ENCODE assay signal across 27 mouse cellular contexts in the genomic region with DNA sequence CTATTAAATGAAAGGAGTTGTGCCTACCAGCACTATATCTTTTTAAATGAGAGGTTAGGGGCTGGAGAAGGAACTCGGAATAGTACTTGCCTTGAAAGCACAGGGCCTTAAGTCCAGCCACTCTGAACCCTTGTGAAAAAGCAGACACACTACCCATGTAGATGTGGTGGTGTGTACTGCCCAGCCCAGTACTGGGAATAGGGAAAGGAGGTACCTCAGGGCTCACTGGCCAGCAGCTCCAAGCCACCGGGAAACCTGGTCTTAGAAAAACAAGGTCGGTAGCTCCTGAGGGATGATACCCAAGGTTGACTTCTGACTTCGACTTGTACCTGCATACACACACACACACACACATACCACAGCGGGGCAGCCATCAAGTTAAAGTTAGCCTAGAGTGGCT.
A peak's percentile ranks its signal among the peaks of the same experiment; 100 is the strongest.
DNase-seq lines count a peak whose midpoint lies in the region; ATAC-seq and TF ChIP-seq lines count a peak whose summit lies in the region.
"Had no signal": no experiment of that assay in that cellular context is flagged by ENCODE, and none has a peak within 500 bp of the region (broad histone marks: within the 10 kb centered on the region; RNA-seq: fewer than 3 reads in every experiment).

No protein-coding gene starts in this region.

- no peak for TF ChIP-seq CTCF in layer of hippocampus, adult 2 months (conservative IDR thresholded peaks at IDR 0.05)
- no peak for TF ChIP-seq CTCF in midbrain, postnatal 0 days (IDR thresholded peaks at IDR 0.05)

- no peaks in the 10 kb centered on the region for H3K36me3 ChIP-seq in forebrain, embryonic 15.5 days
- no peaks in the 10 kb centered on the region for H3K36me3 ChIP-seq in forebrain, embryonic 12.5 days (replicated peaks)
- peaks cover 12% of the 10 kb centered on the region; the same call in 1 of the 2 replicates for H3K36me3 ChIP-seq in midbrain, postnatal 0 days (ENCODE audit: insufficient read depth, low read length)
- peaks cover 8% of the 10 kb centered on the region for H3K36me3 ChIP-seq in midbrain, embryonic 13.5 days
- H3K36me3 ChIP-seq: embryonic facial prominence, embryonic 15.5 days had no signal

- peaks cover 28% of the 10 kb centered on the region for H3K4me1 ChIP-seq in forebrain, embryonic 15.5 days
- H3K4me1 ChIP-seq in forebrain, embryonic 12.5 days = peaks cover 4% of the 10 kb centered on the region; the same call in 1 of the 2 replicates
- H3K4me1 ChIP-seq in midbrain, postnatal 0 days (ENCODE audit: insufficient read depth, low read length) = 0 out of 2 replicates have a peak, but pooled peaks cover 4% of the 10 kb centered on the region
- peaks cover 10% of the 10 kb centered on the region; the same call in 1 of the 2 replicates for H3K4me1 ChIP-seq in midbrain, embryonic 13.5 days (replicated peaks)
- H3K4me1 ChIP-seq: embryonic facial prominence, embryonic 10.5 days; hindbrain, embryonic 10.5 days; megakaryocyte, embryonic 14.5 days had no signal

- no peak for DNase-seq in layer of hippocampus, adult 2 months (ENCODE audit: low spot score in 2 of 2)
- no peak for DNase-seq in layer of hippocampus, postnatal 14 days (ENCODE audit: low spot score in 2 of 2)
- no peak for DNase-seq in midbrain, postnatal 0 days (ENCODE audit: low spot score)
- DNase-seq in gastrocnemius, postnatal 4 days (ENCODE audit: low spot score in 2 of 2) = no peak
- no peak for DNase-seq in T-cell, adult 2 months (ENCODE audit: low spot score)
- DNase-seq: adrenal gland, postnatal 10 days; cerebellum, adult 8-10 months; cerebellum, postnatal 25 days; gastrocnemius, postnatal 36 days; heart, postnatal 14 days; kidney, adult 2 months; kidney, postnatal 4 days; lung, postnatal 36 days; right cerebral cortex, postnatal 4 days; thymus, adult 2 months; thymus, postnatal 36 days had no signal

- no peaks in the 10 kb centered on the region for H3K27me3 ChIP-seq in forebrain, embryonic 15.5 days
- peaks cover 24% of the 10 kb centered on the region for H3K27me3 ChIP-seq in forebrain, embryonic 12.5 days
- H3K27me3 ChIP-seq in midbrain, postnatal 0 days (ENCODE audit: insufficient read depth, low read length) = no peaks in the 10 kb centered on the region
- no peaks in the 10 kb centered on the region for H3K27me3 ChIP-seq in midbrain, embryonic 13.5 days
- H3K27me3 ChIP-seq: CH12.LX; embryonic facial prominence, embryonic 15.5 days; hindbrain, embryonic 15.5 days; megakaryocyte, embryonic 14.5 days; neural tube, embryonic 13.5 days had no signal

- peak overlapping the region; percentile 61 for H3K27ac ChIP-seq in forebrain, embryonic 15.5 days (replicated peaks)
- H3K27ac ChIP-seq in forebrain, embryonic 12.5 days = no peak overlapping the region
- H3K27ac ChIP-seq in layer of hippocampus, adult 2 months = 0 out of 2 replicates have a peak overlapping the region, but pooled peaks have one; percentile 20
- H3K27ac ChIP-seq in midbrain, postnatal 0 days (ENCODE audit: low read depth, low read length) = no peak overlapping the region
- no peak overlapping the region for H3K27ac ChIP-seq in midbrain, embryonic 13.5 days
- H3K27ac ChIP-seq: embryonic facial prominence, embryonic 10.5 days; embryonic facial prominence, embryonic 15.5 days; hindbrain, embryonic 10.5 days; hindbrain, embryonic 15.5 days; neural tube, embryonic 13.5 days had no signal

- no peak overlapping the region for H3K9ac ChIP-seq in forebrain, embryonic 15.5 days (replicated peaks)
- H3K9ac ChIP-seq in forebrain, embryonic 12.5 days = no peak overlapping the region
- no peak overlapping the region for H3K9ac ChIP-seq in midbrain, postnatal 0 days (replicated peaks; ENCODE audit: low read length, poor library complexity, severe bottlenecking)
- no peak overlapping the region for H3K9ac ChIP-seq in midbrain, embryonic 13.5 days (replicated peaks)
- H3K9ac ChIP-seq: embryonic facial prominence, embryonic 15.5 days; hindbrain, embryonic 15.5 days; neural tube, embryonic 13.5 days had no signal

- 85% methylated on average over 5 of the region's 5 CpGs for whole genome bisulfite sequencing in forebrain, embryonic 15.5 days
- WGBS in forebrain, embryonic 12.5 days = 85% methylated on average over 5 of the region's 5 CpGs
- 84% methylated on average over 5 of the region's 5 CpGs for WGBS in midbrain, postnatal 0 days
- 89% methylated on average over 5 of the region's 5 CpGs for WGBS in midbrain, embryonic 13.5 days

- no peaks in the 10 kb centered on the region for H3K9me3 ChIP-seq in forebrain, embryonic 15.5 days
- no peaks in the 10 kb centered on the region for H3K9me3 ChIP-seq in forebrain, embryonic 12.5 days
- no peaks in the 10 kb centered on the region for H3K9me3 ChIP-seq in midbrain, postnatal 0 days (ENCODE audit: low read length)
- no peaks in the 10 kb centered on the region for H3K9me3 ChIP-seq in midbrain, embryonic 13.5 days
- H3K9me3 ChIP-seq: embryonic facial prominence, embryonic 10.5 days; embryonic facial prominence, embryonic 15.5 days; hindbrain, embryonic 10.5 days; hindbrain, embryonic 15.5 days; megakaryocyte, embryonic 14.5 days; neural tube, embryonic 13.5 days had no signal

- ATAC-seq in forebrain, embryonic 15.5 days (replicated peaks) = peak; percentile 15; the same call in 1 of the 2 replicates
- ATAC-seq in forebrain, embryonic 12.5 days (ENCODE audit: low FRiP score) = no peak
- 0 out of 2 replicates have a peak, but pooled peaks have one; percentile 25 for ATAC-seq in midbrain, postnatal 0 days (ENCODE audit: low FRiP score)
- no peak for ATAC-seq in midbrain, embryonic 13.5 days
- ATAC-seq: inflammation-experienced regulatory T-cells, adult 6 months had no signal

- no peak overlapping the region for H3K4me2 ChIP-seq in forebrain, embryonic 15.5 days (replicated peaks)
- no peak overlapping the region for H3K4me2 ChIP-seq in forebrain, embryonic 12.5 days
- H3K4me2 ChIP-seq in midbrain, postnatal 0 days (ENCODE audit: low read depth, low read length, poor library complexity, severe bottlenecking) = no peak overlapping the region
- no peak overlapping the region for H3K4me2 ChIP-seq in midbrain, embryonic 13.5 days (replicated peaks)
- H3K4me2 ChIP-seq: embryonic facial prominence, embryonic 15.5 days; hindbrain, embryonic 15.5 days; neural tube, embryonic 13.5 days had no signal

- no peak overlapping the region for H3K4me3 ChIP-seq in forebrain, embryonic 15.5 days
- H3K4me3 ChIP-seq in forebrain, embryonic 12.5 days (replicated peaks) = no peak overlapping the region
- no peak overlapping the region for H3K4me3 ChIP-seq in layer of hippocampus, adult 2 months
- H3K4me3 ChIP-seq in midbrain, postnatal 0 days (ENCODE audit: low read depth, low read length) = no peak overlapping the region
- H3K4me3 ChIP-seq in midbrain, embryonic 13.5 days (replicated peaks) = no peak overlapping the region
- H3K4me3 ChIP-seq: embryonic facial prominence, embryonic 10.5 days; embryonic facial prominence, embryonic 15.5 days; hindbrain, embryonic 10.5 days; hindbrain, embryonic 15.5 days; megakaryocyte, embryonic 14.5 days; neural tube, embryonic 13.5 days had no signal

Comparison
In these comparisons a context has a peak if more than half of its experiments do, and no peak if none do; other contexts are left out.
1. ATAC-seq: peak in forebrain, embryonic 15.5 days (single experiment) and midbrain, postnatal 0 days (single experiment); none in forebrain, embryonic 12.5 days (single experiment) and midbrain, embryonic 13.5 days (single experiment).
2. H3K27ac ChIP-seq: peak in forebrain, embryonic 15.5 days (single experiment) and layer of hippocampus, adult 2 months (single experiment); none in forebrain, embryonic 12.5 days (single experiment), midbrain, postnatal 0 days (single experiment) and midbrain, embryonic 13.5 days (single experiment).